Mouse (Mus musculus): ENCODE data around the gene Selenom.

- TF ChIP-seq ZC3H11A (IDR thresholded peaks at IDR 0.05; ENCODE audit: borderline replicate concordance, low read depth, low read length) (no peak), ZNF384 (IDR thresholded peaks at IDR 0.05; ENCODE audit: low read depth, low read length) (no peak), CHD2 (IDR thresholded peaks at IDR 0.05; ENCODE audit: low read depth, low read length) (no peak), MAFK (IDR thresholded peaks at IDR 0.05; ENCODE audit: insufficient read depth, low read depth, low read length) (no peak), HCFC1 (IDR thresholded peaks at IDR 0.05; ENCODE audit: borderline replicate concordance, insufficient read depth, low read length) (no peak)
Observed at GRCm38 (mm10) chr11:3475489-3475888, 39.0 kb upstream of the Selenom start.
